Mouse (Mus musculus) hindbrain, embryonic 15.5 days (tissue): ENCODE measurements around the gene Trappc12. TPM values are rescaled to one million over a fixed set of nuclear protein-coding genes. Genes with fewer than 3 reads are reported as not detected.

Source experiments
- ATAC-seq: fragments of 200-750 bp; cut with Nextera tagmentation; 2 replicates; pipeline ENCODE4 v1.8.0; 2017; ENCODE audit warnings: low read depth, moderate number of reproducible peaks, moderate TSS enrichment; ENCODE audit not compliant: low FRiP score
- H3K27ac ChIP-seq: fragments of 300-500 bp; sonication (generic); replicated peaks from 2 replicates; pipeline ENCODE4 v1.5.1; 2015; ENCODE audit warnings: mild to moderate bottlenecking, inconsistent platforms
- H3K27me3 ChIP-seq: fragments of 300-500 bp; sonication (generic); 2 replicates; pipeline ENCODE4 v1.6.1; 2015; ENCODE audit warnings: control low read depth, inconsistent platforms
- H3K36me3 ChIP-seq: fragments of 300-500 bp; sonication (generic); 2 replicates; pipeline ENCODE4 v1.6.1; 2015; ENCODE audit warnings: control low read depth, inconsistent platforms
- H3K4me1 ChIP-seq: fragments of 300-500 bp; sonication (generic); replicated peaks from 2 replicates; pipeline ENCODE4 v1.6.1; 2015; ENCODE audit warnings: control low read depth, inconsistent platforms
- H3K4me2 ChIP-seq: fragments of 300-500 bp; sonication (generic); 2 replicates; pipeline ENCODE4 v1.6.1; 2015; ENCODE audit warnings: moderate library complexity, mild to moderate bottlenecking, inconsistent platforms
- H3K4me3 ChIP-seq: fragments of 300-500 bp; sonication (generic); 2 replicates; pipeline ENCODE4 v1.5.1; 2015; ENCODE audit warnings: mild to moderate bottlenecking, inconsistent platforms
- H3K9ac ChIP-seq: fragments of 300-500 bp; sonication (generic); 2 replicates; pipeline ENCODE4 v1.6.1; 2015; ENCODE audit warnings: inconsistent platforms
- H3K9me3 ChIP-seq: fragments of 300-500 bp; sonication (generic); 2 replicates; pipeline ENCODE4 v1.6.1; 2016; ENCODE audit warnings: control low read depth, inconsistent platforms
- WGBS: fragments of 180-500 bp; shearing (Covaris S2); methylation state at CpG from one replicate; pipeline ENCODE4 v1.1.7; 2015; 5-methylcytosine and 5-hydroxymethylcytosine counted together
- polyA plus RNA-seq: library from polyadenylated mRNA; unstranded; fragments of >200 nt; fragmentation: Nextera tagmentation; extraction: Ambion mirVana; gene quantifications from 2 replicates; pipeline ENCODE4 v1.2.1, GENCODE M21; 2015

Gene Trappc12
- polyA plus RNA-seq, 1 experiment from 2014 or later = 43.1 TPM

DNA sequence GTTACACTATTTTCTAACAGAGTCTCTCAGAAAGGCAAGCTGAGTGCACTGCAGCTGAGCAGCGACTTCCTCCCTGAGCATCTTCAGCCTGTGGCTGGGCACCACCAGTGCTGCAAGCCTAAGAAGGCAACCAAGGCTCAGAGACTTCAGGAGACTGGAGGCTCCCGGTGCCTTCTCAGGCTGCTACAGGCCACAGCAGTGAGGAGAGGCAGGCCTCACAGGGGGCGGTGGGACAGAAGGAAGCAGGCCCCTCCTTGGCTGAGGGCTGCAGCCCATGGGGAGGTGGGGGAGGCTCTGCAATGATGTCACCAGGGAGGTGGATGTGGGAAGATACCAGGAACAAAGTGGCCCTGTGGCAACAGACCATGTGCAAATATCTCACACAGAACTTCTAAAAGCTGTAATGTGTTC lies 50.2 kb downstream of the Trappc12 start:
- Histone ChIP-seq H3K9ac (peak overlapping the region; percentile 35; the same call in 1 of the 2 replicates), H3K27ac (peak overlapping the region; percentile 89), H3K9me3 (no peaks in the 10 kb centered on the region), H3K4me1 (peaks cover 35% of the 10 kb centered on the region), H3K4me2 (no peak overlapping the region), H3K4me3 (no peak overlapping the region), H3K27me3 (no peaks in the 10 kb centered on the region), H3K36me3 (peaks cover 4% of the 10 kb centered on the region; the same call in 1 of the 2 replicates)
- ATAC-seq = peak; percentile 31
- WGBS = 33% methylated on average over 3 of the region's 3 CpGs

GRCm38 (mm10) chr12:28699656-28700055 lies 50.6 kb downstream of the Trappc12 start:
- no peak overlapping the region for H3K4me2 ChIP-seq
- H3K27me3 ChIP-seq = no peaks in the 10 kb centered on the region
- H3K9me3 ChIP-seq = no peaks in the 10 kb centered on the region
- peak overlapping the region; percentile 35; the same call in 1 of the 2 replicates for H3K9ac ChIP-seq
- H3K4me3 ChIP-seq = no peak overlapping the region
- peak overlapping the region; percentile 89 for H3K27ac ChIP-seq
- peak; percentile 73 for ATAC-seq
- peaks cover 4% of the 10 kb centered on the region; the same call in 1 of the 2 replicates for H3K36me3 ChIP-seq
- peaks cover 31% of the 10 kb centered on the region for H3K4me1 ChIP-seq
- WGBS = 5% methylated on average over 6 of the region's 6 CpGs

- H3K36me3 ChIP-seq = peaks cover 4% of the 10 kb centered on the region; the same call in 1 of the 2 replicates
- peaks cover 25% of the 10 kb centered on the region for H3K4me1 ChIP-seq
- H3K27ac ChIP-seq = peak overlapping the region; percentile 61
- no peak for ATAC-seq
- no peak overlapping the region for H3K4me2 ChIP-seq
- H3K27me3 ChIP-seq = no peaks in the 10 kb centered on the region
- WGBS = 64% methylated on average over 5 of the region's 5 CpGs
- no peak overlapping the region for H3K4me3 ChIP-seq
- H3K9ac ChIP-seq = no peak overlapping the region
- H3K9me3 ChIP-seq = no peaks in the 10 kb centered on the region
Measured at GRCm38 (mm10) chr12:28699086-28699485, 51.2 kb downstream of the Trappc12 start.

DNA sequence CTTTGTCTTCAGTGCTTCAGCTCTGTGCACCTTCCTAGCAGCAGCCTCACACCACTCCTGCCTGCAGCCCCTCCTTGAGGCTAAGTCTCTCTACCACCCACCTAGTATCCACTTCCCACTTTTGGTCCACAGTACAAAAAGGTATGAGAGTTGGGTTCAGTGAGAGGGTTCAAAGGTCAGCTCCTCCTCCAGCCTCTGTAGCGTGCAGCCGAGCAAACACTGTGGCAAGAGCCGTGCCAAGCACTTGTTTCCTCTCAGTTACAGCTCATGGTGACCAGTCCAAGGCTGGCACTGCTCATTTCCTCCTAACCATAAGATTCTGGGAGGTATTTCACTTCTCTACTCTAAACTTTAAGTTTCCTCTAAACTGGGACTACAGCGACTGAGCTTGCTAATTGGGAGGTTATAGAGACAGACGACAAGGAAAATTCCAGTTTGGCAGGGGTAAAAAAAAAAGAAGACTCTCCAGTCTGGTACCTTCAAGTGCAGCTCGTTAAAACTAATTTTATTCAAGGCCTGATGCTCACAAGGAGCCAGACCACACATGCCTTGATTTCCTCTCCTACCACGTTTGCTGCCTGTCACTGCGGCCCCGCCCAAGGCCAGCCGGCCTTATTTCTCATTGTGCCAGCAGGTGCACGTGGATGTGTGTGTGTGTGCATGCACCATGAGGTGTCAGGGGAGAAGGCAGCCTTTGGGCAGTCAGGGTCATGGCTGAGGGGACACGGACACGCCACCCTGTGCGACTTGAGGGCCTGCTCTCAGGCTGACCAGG lies 52.3 kb downstream of the Trappc12 start:
- Histone ChIP-seq H3K9ac (no peak overlapping the region), H3K9me3 (no peaks in the 10 kb centered on the region), H3K36me3 (peaks cover 4% of the 10 kb centered on the region; the same call in 1 of the 2 replicates), H3K4me3 (no peak overlapping the region), H3K4me2 (no peak overlapping the region), H3K27me3 (no peaks in the 10 kb centered on the region), H3K4me1 (peaks cover 25% of the 10 kb centered on the region), H3K27ac (no peak overlapping the region)
- WGBS = 67% methylated on average over 14 of the region's 14 CpGs
- no peak for ATAC-seq

DNA sequence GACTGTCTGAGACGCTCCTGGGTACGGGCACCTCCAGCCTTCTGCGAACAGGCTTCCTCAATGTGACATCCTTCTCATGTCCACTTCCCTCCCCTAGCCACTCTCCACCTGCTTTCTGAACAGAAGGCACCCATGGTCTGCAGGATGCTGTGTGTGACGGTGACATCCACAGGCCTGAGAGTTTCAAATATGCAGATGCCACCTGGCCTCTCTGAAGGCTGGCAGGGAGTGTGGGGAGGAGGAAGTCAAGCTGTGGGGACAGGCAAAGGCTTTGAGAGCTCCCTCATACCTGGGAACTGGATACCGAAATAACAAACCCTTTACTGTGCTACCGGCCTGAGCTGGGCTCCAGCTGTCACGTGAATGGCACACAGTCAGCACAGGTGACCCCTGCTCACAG lies 55.5 kb downstream of the Trappc12 start:
- Histone ChIP-seq H3K4me1 (peaks cover 7% of the 10 kb centered on the region; the same call in 1 of the 2 replicates), H3K4me2 (no peak overlapping the region), H3K9ac (no peak overlapping the region), H3K36me3 (peaks cover 23% of the 10 kb centered on the region), H3K27ac (no peak overlapping the region), H3K9me3 (no peaks in the 10 kb centered on the region), H3K4me3 (no peak overlapping the region), H3K27me3 (no peaks in the 10 kb centered on the region)
- WGBS = 91% methylated on average over 7 of the region's 7 CpGs
- no peak for ATAC-seq

DNA sequence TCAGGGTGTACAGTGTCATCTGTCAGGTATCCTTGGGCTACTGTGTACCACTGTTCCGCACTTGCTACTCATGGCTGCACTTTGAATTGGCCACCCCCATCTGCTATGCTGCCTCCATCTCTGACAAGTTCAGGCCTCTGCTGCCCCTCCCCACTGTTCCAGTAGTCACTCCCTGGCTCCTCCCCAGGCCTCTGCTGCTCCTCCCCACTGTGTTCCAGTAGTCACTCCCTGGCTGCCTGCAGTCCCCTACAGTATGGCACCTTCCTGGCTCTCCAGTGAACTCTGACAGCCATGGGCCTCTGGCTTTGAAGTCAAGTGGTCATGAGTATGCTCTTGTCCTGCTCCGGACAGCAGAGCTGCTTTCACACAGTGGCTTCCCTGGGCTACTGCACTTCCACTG lies 56.0 kb downstream of the Trappc12 start:
- no peak overlapping the region for H3K4me3 ChIP-seq
- WGBS = 77% methylated on average over 2 of the region's 2 CpGs
- no peak overlapping the region for H3K9ac ChIP-seq
- H3K9me3 ChIP-seq = no peaks in the 10 kb centered on the region
- no peaks in the 10 kb centered on the region for H3K27me3 ChIP-seq
- H3K27ac ChIP-seq = no peak overlapping the region
- H3K36me3 ChIP-seq = peaks cover 23% of the 10 kb centered on the region
- no peak overlapping the region for H3K4me2 ChIP-seq
- no peak for ATAC-seq
- H3K4me1 ChIP-seq = peaks cover 3% of the 10 kb centered on the region; the same call in 1 of the 2 replicates

DNA sequence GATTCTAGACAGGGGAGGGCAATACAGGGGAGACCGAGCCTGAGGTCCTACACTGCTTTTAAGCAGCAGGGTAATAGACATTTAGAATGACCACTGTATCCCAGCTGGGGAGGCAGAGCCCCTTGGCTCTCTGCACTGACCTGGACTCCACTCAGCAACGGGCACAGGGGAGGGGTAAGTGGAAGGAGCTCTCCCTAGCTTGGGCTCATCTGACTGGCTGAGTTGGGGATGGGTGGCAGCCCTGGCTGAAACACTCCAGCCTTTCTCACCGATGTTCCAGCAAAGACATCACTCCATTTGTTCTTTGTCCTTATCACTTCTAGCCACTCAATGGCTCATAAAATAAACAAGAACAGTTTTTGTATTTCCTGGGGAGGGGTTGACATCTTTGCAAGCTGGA lies 56.5 kb downstream of the Trappc12 start:
- no peaks in the 10 kb centered on the region for H3K4me1 ChIP-seq
- H3K4me2 ChIP-seq = no peak overlapping the region
- H3K9ac ChIP-seq = no peak overlapping the region
- 87% methylated on average over 3 of the region's 3 CpGs for WGBS
- no peak for ATAC-seq
- peaks cover 23% of the 10 kb centered on the region for H3K36me3 ChIP-seq
- no peaks in the 10 kb centered on the region for H3K9me3 ChIP-seq
- no peak overlapping the region for H3K27ac ChIP-seq
- H3K27me3 ChIP-seq = no peaks in the 10 kb centered on the region
- H3K4me3 ChIP-seq = no peak overlapping the region

DNA sequence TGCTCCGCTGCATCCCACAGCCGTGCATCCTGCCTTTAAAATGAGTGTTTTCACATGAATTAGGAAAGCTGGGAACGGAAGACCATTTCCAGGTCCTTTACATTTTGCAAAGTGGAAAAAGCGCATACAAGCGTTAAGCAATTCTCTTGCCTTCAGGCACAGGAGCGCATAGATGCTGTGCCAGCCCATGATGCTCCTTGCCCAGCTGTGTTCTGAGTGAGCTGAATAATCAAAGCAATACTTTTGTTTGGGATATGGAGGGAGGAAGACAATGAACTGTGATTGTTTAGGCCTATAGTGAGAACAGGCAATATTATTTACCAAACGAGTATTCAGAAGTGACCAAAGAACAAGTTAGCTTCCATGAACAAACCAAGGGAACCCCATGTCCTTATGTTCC lies 59.5 kb downstream of the Trappc12 start:
- Histone ChIP-seq H3K9me3 (no peaks in the 10 kb centered on the region), H3K4me2 (no peak overlapping the region), H3K27ac (no peak overlapping the region), H3K4me1 (0 out of 2 replicates have a peak, but pooled peaks cover 3% of the 10 kb centered on the region), H3K9ac (no peak overlapping the region), H3K4me3 (no peak overlapping the region), H3K36me3 (peaks cover 27% of the 10 kb centered on the region), H3K27me3 (no peaks in the 10 kb centered on the region)
- WGBS = 90% methylated on average over 7 of the region's 7 CpGs
- ATAC-seq = no peak

- H3K4me3 ChIP-seq = no peak overlapping the region
- 0 out of 2 replicates have a peak, but pooled peaks cover 3% of the 10 kb centered on the region for H3K4me1 ChIP-seq
- no peaks in the 10 kb centered on the region for H3K9me3 ChIP-seq
- H3K9ac ChIP-seq = no peak overlapping the region
- no peak overlapping the region for H3K4me2 ChIP-seq
- no peak for ATAC-seq
- H3K27me3 ChIP-seq = no peaks in the 10 kb centered on the region
- 84% methylated on average over 6 of the region's 6 CpGs for WGBS
- no peak overlapping the region for H3K27ac ChIP-seq
- peaks cover 22% of the 10 kb centered on the region for H3K36me3 ChIP-seq
Measured at GRCm38 (mm10) chr12:28688996-28689395, 61.3 kb downstream of the Trappc12 start.

GRCm38 (mm10) chr12:28686199-28686879 lies 63.9 kb downstream of the Trappc12 start:
- Histone ChIP-seq H3K36me3 (peaks cover 14% of the 10 kb centered on the region), H3K27ac (no peak overlapping the region; the same call in 1 of the 2 replicates), H3K4me3 (no peak overlapping the region), H3K4me2 (no peak overlapping the region), H3K9me3 (no peaks in the 10 kb centered on the region), H3K4me1 (0 out of 2 replicates have a peak, but pooled peaks cover 3% of the 10 kb centered on the region), H3K9ac (no peak overlapping the region), H3K27me3 (no peaks in the 10 kb centered on the region)
- 40% methylated on average over 8 of the region's 8 CpGs for whole genome bisulfite sequencing
- no peak for ATAC-seq

- Histone ChIP-seq H3K36me3 (peaks cover 9% of the 10 kb centered on the region; the same call in 1 of the 2 replicates), H3K4me1 (0 out of 2 replicates have a peak, but pooled peaks cover 3% of the 10 kb centered on the region), H3K4me2 (no peak overlapping the region), H3K9me3 (no peaks in the 10 kb centered on the region), H3K27ac (no peak overlapping the region), H3K27me3 (no peaks in the 10 kb centered on the region), H3K9ac (no peak overlapping the region), H3K4me3 (no peak overlapping the region)
- ATAC-seq = no peak
- WGBS = 65% methylated on average over 3 of the region's 3 CpGs
Measured at GRCm38 (mm10) chr12:28685771-28686170, 64.5 kb downstream of the Trappc12 start.

GRCm38 (mm10) chr12:28684674-28685073 lies 65.6 kb downstream of the Trappc12 start:
- 93% methylated on average over 1 of the region's 1 CpGs for WGBS
- no peaks in the 10 kb centered on the region for H3K9me3 ChIP-seq
- 0 out of 2 replicates have a peak, but pooled peaks cover 4% of the 10 kb centered on the region for H3K36me3 ChIP-seq
- H3K4me1 ChIP-seq = 0 out of 2 replicates have a peak, but pooled peaks cover 3% of the 10 kb centered on the region
- H3K9ac ChIP-seq = no peak overlapping the region
- H3K27me3 ChIP-seq = no peaks in the 10 kb centered on the region
- H3K27ac ChIP-seq = no peak overlapping the region
- H3K4me2 ChIP-seq = no peak overlapping the region
- H3K4me3 ChIP-seq = no peak overlapping the region
- ATAC-seq = no peak
